ENCODE assay signal across 7 mouse cellular contexts in the genomic region with DNA sequence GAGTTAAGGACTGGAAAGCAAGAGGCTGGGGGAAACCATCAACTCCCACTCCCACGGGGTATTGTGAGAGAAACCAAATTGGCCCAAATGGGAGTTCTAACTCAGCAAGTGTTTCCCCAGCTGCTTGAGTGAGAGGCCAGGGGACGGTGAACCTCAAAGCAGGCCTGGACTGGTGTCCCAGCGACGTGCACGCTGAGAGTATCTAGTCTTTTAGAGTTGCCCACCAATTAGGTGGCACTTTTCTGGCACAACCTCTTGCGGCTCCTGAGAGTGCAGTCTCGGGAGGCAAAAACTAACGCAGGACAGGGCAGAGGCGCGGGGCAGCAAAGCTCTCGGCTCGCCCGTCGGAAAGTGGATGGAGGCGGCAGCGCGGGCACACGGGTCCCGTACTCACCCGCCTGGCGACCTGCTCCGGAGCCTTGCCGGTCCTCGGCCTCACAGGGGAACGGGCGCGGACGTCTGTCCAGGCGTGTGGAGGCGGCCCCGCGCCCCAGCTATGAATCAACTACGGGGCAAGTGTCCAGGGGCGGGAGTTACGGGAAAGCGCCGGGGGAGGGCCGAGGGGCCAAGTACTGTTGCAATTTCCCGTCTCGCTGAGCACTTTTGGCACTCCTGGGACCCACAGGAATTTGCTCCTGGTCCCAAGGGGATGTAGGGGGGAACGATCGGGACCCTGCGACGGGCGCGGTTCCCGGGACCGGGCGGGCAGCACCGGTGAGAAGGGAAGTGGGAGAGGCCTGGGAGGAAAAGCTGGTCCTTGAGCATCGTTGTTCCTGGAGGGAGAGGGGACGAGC. TPM values are rescaled to one million over a fixed set of nuclear protein-coding genes. Genes with fewer than 3 reads are reported as not detected.
DNase-seq lines count a peak whose midpoint lies in the region; ATAC-seq and TF ChIP-seq lines count a peak whose summit lies in the region.

No protein-coding gene starts in this region.

- H3K4me1 ChIP-seq in intestine, postnatal 0 days (replicated peaks; ENCODE audit: control insufficient read depth, insufficient read depth, low read length), result peaks cover 3% of the 10 kb centered on the region; the same call in 1 of the 2 replicates

- peak overlapping the region; percentile 45 for H3K9ac ChIP-seq in intestine, postnatal 0 days (ENCODE audit: low read depth, low read length)

- ATAC-seq in intestine, postnatal 0 days, result peak; percentile 33; the same call in 1 of the 2 replicates

- H3K27ac ChIP-seq in intestine, postnatal 0 days (ENCODE audit: low read depth, low read length), result peak overlapping the region; percentile 41; the same call in 1 of the 2 replicates

- no peaks in the 10 kb centered on the region for H3K9me3 ChIP-seq in intestine, postnatal 0 days (ENCODE audit: control insufficient read depth)

- H3K4me2 ChIP-seq in intestine, postnatal 0 days (replicated peaks; ENCODE audit: low read depth), result peak overlapping the region; percentile 90

- no peaks in the 10 kb centered on the region for H3K36me3 ChIP-seq in intestine, postnatal 0 days (ENCODE audit: control insufficient read depth, insufficient read depth)

- peak overlapping the region; percentile 54 for H3K4me3 ChIP-seq in intestine, postnatal 0 days (ENCODE audit: low read depth, low read length)

- DNase-seq in adipocyte (ENCODE audit: low spot score), result peak; percentile 86
- peak; percentile 24 for DNase-seq in embryo, embryonic 10 days (ENCODE audit: low spot score)
- DNase-seq in heart, adult 18-20 months, result peak; percentile 93 to 94
- DNase-seq in lung, adult 18-20 months, result peak; percentile 84 to 86
- peak; percentile 44 for DNase-seq in ovary, adult 18-20 months (ENCODE audit: low spot score)
- DNase-seq in frontal cortex, postnatal 25 days (ENCODE audit: low spot score in 2 of 2), result no peak

- peaks cover 4% of the 10 kb centered on the region; the same call in 1 of the 2 replicates for H3K27me3 ChIP-seq in intestine, postnatal 0 days (replicated peaks; ENCODE audit: control insufficient read depth, insufficient read depth, low read length)

- WGBS in intestine, postnatal 0 days, result 2% methylated on average over 52 of the region's 52 CpGs

- no peak for TF ChIP-seq CTCF in intestine, postnatal 0 days (IDR thresholded peaks at IDR 0.05; ENCODE audit: low read depth)

RNA-seq across cellular contexts. Expression of a gene that starts 0.8 kb away (rescaled TPM):
- total RNA-seq in heart, adult 18-20 months (2021), result 10 to 100 TPM in 1 of 2 experiments, 1 to 10 TPM in 1; 9.7 to 11.1 TPM
- 2.4 and 2.8 TPM in 2 replicates for polyA plus RNA-seq in intestine, postnatal 0 days (2015; fragmentation: Nextera tagmentation; extraction: Ambion mirVana)

Comparison
In these comparisons a context has a peak if more than half of its experiments do, and no peak if none do; other contexts are left out.
1. DNase-seq: peak in adipocyte (single experiment), embryo, embryonic 10 days (single experiment), heart, adult 18-20 months (2 of 2), lung, adult 18-20 months (2 of 2) and ovary, adult 18-20 months (single experiment); none in frontal cortex, postnatal 25 days (0 of 2).